Mouse (Mus musculus): ENCODE results near the gene Aco2.

- no peak for TF ChIP-seq EP300 (IDR thresholded peaks at IDR 0.05; ENCODE audit: low read depth)
- no peak for TF ChIP-seq CTCF (IDR thresholded peaks at IDR 0.05; ENCODE audit: low read depth)
Observed at GRCm38 (mm10) chr15:81859330-81860255, 12.5 kb upstream of the Aco2 start.

All from liver, embryonic 14.5 days (tissue).